Mouse (Mus musculus) testis, postnatal 10 days (tissue): ENCODE results near the gene Adamtsl1.
A peak's percentile ranks its signal among the peaks of the same experiment; 100 is the strongest.

Source experiments
- DNase-seq: peaks from one replicate; pipeline ENCODE4 v3.0.0; 2021; ENCODE audit warnings: low spot score

The Adamtsl1 gene

GRCm38 (mm10) chr4:85513792-85514191 is at the start of gene Adamtsl1:
Gene Adamtsl1, plus strand, starts transcription at chr4:85514172.
- no peak for DNase-seq

- no peak for DNase-seq
Observed at GRCm38 (mm10) chr4:85483586-85483985, 30.4 kb upstream of the Adamtsl1 start.

GRCm38 (mm10) chr4:85486316-85486946 is 27.5 kb upstream of the Adamtsl1 start:
- DNase-seq: no peak

DNA sequence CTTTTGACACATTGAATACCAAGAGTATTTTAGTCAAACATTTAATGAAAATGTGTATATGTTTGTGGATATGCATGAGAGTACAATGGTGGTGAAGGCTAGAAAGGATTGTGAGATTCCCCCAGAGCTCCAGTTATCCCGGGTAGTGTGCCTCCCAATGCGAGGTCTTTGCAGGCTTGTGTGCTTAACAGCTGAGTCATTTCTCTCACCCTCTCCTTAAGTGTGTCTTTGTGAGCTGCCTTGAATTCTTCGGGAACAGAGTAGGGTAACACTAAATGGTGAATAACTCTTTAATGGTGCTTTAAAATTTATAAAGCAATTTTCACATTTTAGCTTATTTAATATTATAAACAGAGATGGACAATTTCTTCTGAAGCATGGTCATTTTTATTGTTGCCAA is 8.3 kb upstream of the Adamtsl1 start:
- DNase-seq: no peak

- no peak for DNase-seq
Observed at GRCm38 (mm10) chr4:85506976-85507375, 7.0 kb upstream of the Adamtsl1 start.

DNA sequence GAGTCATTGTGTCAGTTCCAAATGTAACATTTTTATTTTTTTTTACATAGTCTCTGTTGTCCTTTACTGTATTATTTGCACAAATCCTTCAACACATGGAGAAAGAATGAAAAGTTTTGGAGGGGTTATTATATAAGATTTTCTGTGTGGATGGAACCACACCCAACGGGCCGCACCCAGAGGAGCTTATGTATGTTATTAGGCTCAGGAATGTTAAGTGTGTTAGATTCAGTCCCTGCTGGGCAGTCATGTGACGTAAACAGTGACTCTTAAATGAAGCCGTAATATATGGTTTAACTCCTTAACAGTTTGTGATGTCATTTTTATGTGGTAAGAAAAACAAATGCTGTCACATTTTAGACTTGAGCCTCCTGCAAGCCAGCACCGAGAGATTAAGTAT is 6.5 kb upstream of the Adamtsl1 start:
- no peak for DNase-seq

DNA sequence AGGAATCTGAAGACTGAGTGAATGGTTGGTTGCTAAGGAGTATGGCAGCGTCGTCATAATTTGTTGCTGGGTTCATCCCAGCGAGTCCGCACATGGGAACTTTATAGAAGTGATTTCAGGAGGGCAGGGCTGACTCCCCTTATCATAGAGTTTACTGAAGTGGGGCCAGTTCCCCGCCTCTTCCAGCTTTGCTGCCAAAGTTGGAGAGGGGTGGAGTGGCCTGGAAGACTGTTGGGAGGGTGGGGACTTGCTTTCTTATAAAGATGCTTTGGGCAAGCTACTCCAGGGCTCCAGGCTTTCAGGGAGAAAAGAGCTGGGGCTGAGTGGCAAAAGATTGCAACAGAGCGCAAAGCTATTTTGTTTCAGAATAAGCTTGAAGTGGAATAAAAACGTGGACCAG is 684 bp upstream of the Adamtsl1 start:
- peak; percentile 54 for DNase-seq

DNA sequence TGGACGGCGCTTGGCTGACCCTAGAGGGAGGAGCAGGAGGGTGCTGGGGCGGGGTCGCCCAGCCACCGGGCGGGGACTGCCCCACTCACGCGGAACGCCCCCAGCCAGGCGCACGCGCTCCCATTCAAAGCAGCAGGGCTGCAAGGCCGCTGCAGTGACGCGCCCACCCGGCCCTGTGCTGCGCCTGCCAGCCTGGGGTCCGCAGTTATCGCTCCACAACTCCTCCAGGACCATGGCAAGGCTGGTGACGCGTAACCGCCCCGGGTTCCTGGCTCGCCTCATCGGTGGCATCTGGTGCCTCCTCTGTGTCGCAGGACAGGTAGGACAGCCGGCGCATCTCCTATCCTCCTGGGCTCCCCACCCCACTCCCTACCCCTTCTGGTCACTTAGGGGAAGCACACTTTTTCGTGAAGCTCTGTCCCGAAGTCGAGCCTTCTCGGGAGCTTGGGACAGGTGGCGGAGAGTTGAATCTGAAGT is 271 bp downstream of the Adamtsl1 start:
- peak; percentile 54 for DNase-seq

DNA sequence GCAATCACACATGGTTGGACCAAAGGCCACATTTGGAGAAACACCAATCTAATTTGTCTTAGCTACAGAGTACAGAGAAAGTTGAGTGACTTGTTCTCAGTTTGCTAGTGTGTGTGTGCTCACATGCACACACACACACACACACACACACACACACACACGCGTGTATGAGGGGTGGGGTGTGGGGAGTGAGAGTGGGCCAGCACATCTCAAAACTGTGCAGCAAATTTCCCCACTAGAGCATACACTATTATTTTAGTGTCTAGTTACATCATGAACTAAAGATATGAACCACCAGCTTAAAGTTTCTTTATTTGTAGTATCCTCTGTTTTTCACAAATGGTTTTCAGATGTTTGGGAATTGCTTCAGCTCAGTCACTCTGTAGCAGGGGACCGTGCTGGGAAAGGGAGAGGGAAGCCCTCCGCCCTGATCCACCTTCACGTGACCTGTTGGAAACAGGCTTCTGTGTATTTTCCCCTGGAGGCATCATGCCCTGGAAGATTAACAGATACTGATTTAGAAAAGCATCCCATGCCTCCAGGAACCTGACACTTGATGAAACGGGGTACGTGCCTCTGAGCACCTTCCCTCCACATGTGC is 13.1 kb downstream of the Adamtsl1 start:
- no peak for DNase-seq

DNA sequence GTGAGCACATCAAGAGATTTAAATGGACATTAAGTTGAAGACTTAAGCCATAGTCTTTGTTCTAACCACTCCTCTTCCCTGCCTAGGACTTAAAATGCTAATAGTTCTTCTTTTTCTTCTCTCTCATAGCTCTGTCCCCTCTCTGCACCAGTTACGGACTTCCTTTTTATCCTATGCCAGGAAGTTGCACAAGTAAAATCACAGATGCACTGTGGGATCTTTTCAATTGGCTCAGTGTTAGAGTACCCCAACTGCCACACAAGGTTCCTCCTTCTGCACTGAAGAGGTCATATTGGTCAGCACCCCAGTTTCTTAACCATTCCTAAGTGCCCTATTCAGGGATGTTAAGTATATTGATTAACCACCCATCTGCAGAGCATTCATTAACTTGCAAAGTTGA is 15.9 kb downstream of the Adamtsl1 start:
- DNase-seq: no peak

- DNase-seq: no peak
Observed at GRCm38 (mm10) chr4:85539677-85540076, 25.7 kb downstream of the Adamtsl1 start.

DNA sequence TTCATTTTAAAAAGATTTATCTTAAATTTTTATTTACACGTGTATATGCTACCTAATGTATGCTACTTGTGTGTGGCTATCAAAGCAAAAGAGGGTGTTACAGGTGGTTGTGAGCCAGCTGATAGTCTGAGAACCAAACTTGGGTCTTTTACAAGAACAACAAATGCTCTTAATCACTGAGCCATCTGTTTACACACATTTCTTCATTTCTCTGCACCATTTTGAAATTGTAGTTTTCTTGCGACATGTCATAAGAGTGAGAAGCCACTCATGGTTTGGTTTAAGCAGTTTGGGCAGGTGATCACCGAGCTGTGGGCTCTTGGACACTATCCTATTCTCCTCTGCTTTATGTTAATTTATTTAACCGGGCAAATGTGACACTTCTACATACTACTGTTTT is 29.2 kb downstream of the Adamtsl1 start:
- no peak for DNase-seq

DNA sequence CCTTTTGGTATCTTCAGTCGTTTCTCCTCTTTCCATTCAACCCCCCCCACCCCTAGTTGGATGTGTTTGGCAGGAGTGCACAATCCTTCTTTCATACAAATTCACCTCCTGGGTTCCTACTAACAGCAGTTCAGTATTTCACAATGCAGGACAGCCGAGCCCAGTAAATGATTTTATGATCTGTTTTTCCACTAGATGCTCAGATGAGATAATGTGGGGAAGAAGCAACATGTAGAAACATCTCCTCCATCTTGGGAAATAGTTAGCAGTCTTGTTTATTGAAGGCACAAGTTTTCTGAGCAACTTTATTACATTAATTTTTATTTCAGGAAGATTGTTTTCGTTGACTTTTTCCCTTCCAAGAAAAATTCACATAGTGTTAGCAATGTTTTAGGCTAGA is 40.7 kb downstream of the Adamtsl1 start:
- no peak for DNase-seq

GRCm38 (mm10) chr4:85559753-85560152 is 45.8 kb downstream of the Adamtsl1 start:
- no peak for DNase-seq

DNA sequence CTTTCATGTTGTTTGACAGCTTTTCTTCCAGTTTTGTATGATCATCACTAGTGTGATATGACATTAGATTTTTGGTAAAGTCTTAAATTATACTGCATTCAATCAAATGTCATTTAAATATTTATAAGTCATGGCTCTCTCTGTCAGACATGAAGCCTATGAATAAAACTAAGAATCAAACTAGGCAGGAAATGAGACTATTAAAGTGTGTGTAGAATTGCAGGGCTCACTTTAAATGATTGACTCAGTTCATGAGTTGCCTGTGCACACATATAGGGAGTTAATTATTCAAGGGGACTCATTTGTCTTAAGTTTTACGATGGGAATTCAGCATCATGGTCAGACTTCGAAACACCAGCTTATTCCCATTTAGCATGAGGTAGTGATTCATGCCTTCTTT is 71.5 kb downstream of the Adamtsl1 start:
- no peak for DNase-seq

- no peak for DNase-seq
Observed at GRCm38 (mm10) chr4:85588928-85589327, 75.0 kb downstream of the Adamtsl1 start.

DNA sequence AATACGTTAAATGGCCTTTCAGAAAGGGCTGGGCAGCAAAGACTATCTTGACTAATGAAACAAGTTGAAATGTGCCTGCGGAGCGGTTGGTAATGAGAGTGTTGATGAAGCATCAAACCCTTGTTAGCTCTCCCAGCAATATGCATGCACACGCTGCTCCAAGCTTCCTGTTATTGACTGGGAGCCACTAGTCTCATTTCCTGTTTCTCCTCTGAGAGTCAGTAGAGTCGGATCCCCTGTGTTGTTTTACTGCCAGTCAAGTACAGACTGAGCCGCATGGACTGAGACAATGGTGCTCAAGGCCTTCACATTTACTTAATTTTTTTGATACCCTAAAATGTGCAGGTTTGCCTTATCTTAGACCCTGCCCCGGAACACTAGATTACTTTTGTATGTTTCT is 77.1 kb downstream of the Adamtsl1 start:
- no peak for DNase-seq

DNA sequence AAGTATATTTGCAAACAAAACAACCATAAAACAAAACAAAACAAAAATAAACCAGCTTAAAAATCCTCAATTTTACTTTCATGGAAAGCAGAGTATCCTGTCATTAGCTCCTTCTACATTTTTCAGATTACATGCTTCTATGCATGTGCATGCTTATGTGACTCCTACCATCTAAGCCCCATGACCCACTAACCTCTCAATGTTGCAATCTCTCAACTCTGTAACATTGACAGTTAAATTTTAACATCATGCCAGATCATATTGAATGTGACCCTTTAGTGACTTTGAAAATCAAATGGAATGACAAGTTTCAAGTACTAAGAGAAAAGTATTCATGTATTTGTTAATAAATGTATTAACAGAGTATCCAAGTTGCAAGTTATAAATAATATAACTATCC is 80.2 kb downstream of the Adamtsl1 start:
- no peak for DNase-seq

- no peak for DNase-seq
Observed at GRCm38 (mm10) chr4:85613331-85613730, 99.4 kb downstream of the Adamtsl1 start.

- no peak for DNase-seq
Observed at GRCm38 (mm10) chr4:85618746-85619145, 104.8 kb downstream of the Adamtsl1 start.

- DNase-seq: no peak
Observed at GRCm38 (mm10) chr4:85619261-85619660, 105.3 kb downstream of the Adamtsl1 start.

GRCm38 (mm10) chr4:85629381-85629780 is 115.4 kb downstream of the Adamtsl1 start:
- DNase-seq: no peak

- DNase-seq: no peak
Observed at GRCm38 (mm10) chr4:85669271-85669670, 155.3 kb downstream of the Adamtsl1 start.

DNA sequence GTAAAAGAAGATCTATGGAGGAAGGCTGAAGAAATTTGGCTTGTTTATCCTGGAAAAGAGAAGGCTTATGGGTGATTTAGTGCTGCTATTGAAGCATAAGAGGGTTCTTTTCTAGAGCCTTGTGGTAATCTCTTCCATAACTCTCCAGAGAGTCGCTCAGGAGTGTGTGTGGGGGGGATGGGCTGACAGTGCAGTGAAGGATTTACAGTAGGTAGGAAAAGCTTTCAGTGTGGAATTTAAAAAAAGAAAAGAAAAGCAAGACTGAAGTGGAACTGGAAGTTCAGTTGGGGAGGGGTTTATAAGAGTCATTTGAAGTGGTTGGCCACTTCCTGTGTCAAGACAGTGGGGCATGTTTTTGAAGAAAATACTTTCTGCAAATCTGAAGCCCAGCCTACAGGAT is 155.8 kb downstream of the Adamtsl1 start:
- DNase-seq: no peak
